Mouse (Mus musculus) lung, postnatal 0 days (tissue): ENCODE data around the gene Ppp1r32.

Experiments used
- CTCF ChIP-seq: IDR thresholded peaks from 2 replicates; pipeline ENCODE4 v1.5.1; 2016; ENCODE audit warnings: antibody characterized with exemption, mild to moderate bottlenecking
- EP300 ChIP-seq: IDR thresholded peaks from 2 replicates; pipeline ENCODE4 v1.6.1; 2016; ENCODE audit warnings: antibody characterized with exemption, mild to moderate bottlenecking, control low read depth

- TF ChIP-seq CTCF (no peak), EP300 (no peak)
These were observed 27.3 kb downstream of the Ppp1r32 start for GRCm38 (mm10) chr19:10455437-10455806.
